In genomic region chr4:137308377-137308776, GRCm38 (mm10) we compare ENCODE assay signal across 8 mouse cellular contexts. TPM values are rescaled to one million over a fixed set of nuclear protein-coding genes. Genes with fewer than 3 reads are reported as not detected.
DNase-seq lines count a peak whose midpoint lies in the region; ATAC-seq and TF ChIP-seq lines count a peak whose summit lies in the region.

No protein-coding gene starts in this region.

- WGBS in forebrain, postnatal 0 days, result 46% methylated on average over 5 of the region's 5 CpGs
- WGBS in forebrain, embryonic 11.5 days, result 67% methylated on average over 5 of the region's 5 CpGs
- WGBS in limb, embryonic 11.5 days, result 63% methylated on average over 5 of the region's 5 CpGs
- 67% methylated on average over 5 of the region's 5 CpGs for WGBS in limb, embryonic 10.5 days
- WGBS in neural tube, embryonic 15.5 days, result 49% methylated on average over 5 of the region's 5 CpGs

- no peak overlapping the region for H3ac ChIP-seq in myocyte (ENCODE audit: control insufficient read depth, insufficient read length)

- no peaks in the 10 kb centered on the region for H3K79me2 ChIP-seq in myocyte (ENCODE audit: control insufficient read depth, insufficient read depth)

- TF ChIP-seq POLR2A in myocyte (IDR thresholded peaks at IDR 0.05; ENCODE audit: insufficient read length, low read depth), result no peak

- H3K27me3 ChIP-seq in forebrain, postnatal 0 days (ENCODE audit: insufficient read depth, low read length), result no peaks in the 10 kb centered on the region
- H3K27me3 ChIP-seq in forebrain, embryonic 11.5 days (ENCODE audit: control insufficient read depth, insufficient read depth, low read length), result no peaks in the 10 kb centered on the region
- no peaks in the 10 kb centered on the region for H3K27me3 ChIP-seq in limb, embryonic 11.5 days (ENCODE audit: control insufficient read depth, insufficient read depth, low read length)
- H3K27me3 ChIP-seq in limb, embryonic 10.5 days (ENCODE audit: low read depth, poor library complexity, severe bottlenecking), result no peaks in the 10 kb centered on the region
- H3K27me3 ChIP-seq in myocyte (ENCODE audit: control insufficient read depth, insufficient read depth, insufficient read length), result no peaks in the 10 kb centered on the region
- H3K27me3 ChIP-seq in neural tube, embryonic 15.5 days (replicated peaks), result no peaks in the 10 kb centered on the region

- no peak overlapping the region for H3K4me3 ChIP-seq in forebrain, postnatal 0 days (ENCODE audit: low read depth, low read length)
- no peak overlapping the region for H3K4me3 ChIP-seq in forebrain, embryonic 11.5 days (ENCODE audit: low read depth, low read length)
- H3K4me3 ChIP-seq in limb, embryonic 11.5 days (ENCODE audit: low read depth, low read length), result no peak overlapping the region
- H3K4me3 ChIP-seq in limb, embryonic 10.5 days, result no peak overlapping the region
- H3K4me3 ChIP-seq in myocyte, result no peak overlapping the region
- no peak overlapping the region for H3K4me3 ChIP-seq in neural tube, embryonic 15.5 days (replicated peaks)

- TF ChIP-seq CTCF in forebrain, postnatal 0 days (IDR thresholded peaks at IDR 0.05; ENCODE audit: low read depth), result peak; percentile 82

- no peak overlapping the region for H3K9ac ChIP-seq in forebrain, postnatal 0 days
- H3K9ac ChIP-seq in forebrain, embryonic 11.5 days (ENCODE audit: low read length), result no peak overlapping the region
- H3K9ac ChIP-seq in limb, embryonic 11.5 days (ENCODE audit: low read length), result no peak overlapping the region
- no peak overlapping the region for H3K9ac ChIP-seq in neural tube, embryonic 15.5 days (replicated peaks)

- no peak overlapping the region for H3K4me2 ChIP-seq in forebrain, postnatal 0 days (ENCODE audit: low read depth)
- no peak overlapping the region for H3K4me2 ChIP-seq in forebrain, embryonic 11.5 days (ENCODE audit: low read depth, low read length, severe bottlenecking)
- H3K4me2 ChIP-seq in limb, embryonic 11.5 days (ENCODE audit: low read depth, severe bottlenecking), result no peak overlapping the region
- H3K4me2 ChIP-seq in myocyte (ENCODE audit: low read depth), result no peak overlapping the region
- no peak overlapping the region for H3K4me2 ChIP-seq in neural tube, embryonic 15.5 days

- H3K36me3 ChIP-seq in forebrain, postnatal 0 days (ENCODE audit: insufficient read depth), result no peaks in the 10 kb centered on the region
- H3K36me3 ChIP-seq in forebrain, embryonic 11.5 days (ENCODE audit: control insufficient read depth, insufficient read depth, low read length), result no peaks in the 10 kb centered on the region
- no peaks in the 10 kb centered on the region for H3K36me3 ChIP-seq in limb, embryonic 11.5 days (ENCODE audit: control insufficient read depth, insufficient read depth, low read length)
- peaks cover 11% of the 10 kb centered on the region; the same call in 1 of the 2 replicates for H3K36me3 ChIP-seq in limb, embryonic 10.5 days
- no peaks in the 10 kb centered on the region for H3K36me3 ChIP-seq in myocyte (ENCODE audit: control insufficient read depth, insufficient read depth)
- H3K36me3 ChIP-seq in neural tube, embryonic 15.5 days, result no peaks in the 10 kb centered on the region

- peak; percentile 78 for DNase-seq in forebrain, postnatal 0 days
- DNase-seq in forebrain, embryonic 11.5 days (ENCODE audit: low spot score), result no peak
- peak; percentile 46 for DNase-seq in limb, embryonic 11.5 days (ENCODE audit: low spot score)
- no peak for DNase-seq in limb, embryonic 10.5 days (ENCODE audit: low spot score)
- DNase-seq in Muller cell, postnatal 12 days (ENCODE audit: inconsistent ontology term), result peak; percentile 52
- peak; percentile 38 for DNase-seq in embryo, embryonic 11.5 days (ENCODE audit: low read depth, low spot score)

- no peak overlapping the region for H3K27ac ChIP-seq in forebrain, postnatal 0 days (ENCODE audit: low read depth, low read length)
- H3K27ac ChIP-seq in forebrain, embryonic 11.5 days (ENCODE audit: low read depth, low read length), result no peak overlapping the region
- no peak overlapping the region for H3K27ac ChIP-seq in limb, embryonic 11.5 days (replicated peaks; ENCODE audit: low read depth, low read length)
- H3K27ac ChIP-seq in limb, embryonic 10.5 days, result no peak overlapping the region
- no peak overlapping the region for H3K27ac ChIP-seq in neural tube, embryonic 15.5 days (replicated peaks)

- no peaks in the 10 kb centered on the region for H3K9me3 ChIP-seq in forebrain, postnatal 0 days (ENCODE audit: low read length)
- H3K9me3 ChIP-seq in forebrain, embryonic 11.5 days (ENCODE audit: control insufficient read depth, low read length), result no peaks in the 10 kb centered on the region
- no peaks in the 10 kb centered on the region for H3K9me3 ChIP-seq in limb, embryonic 11.5 days (ENCODE audit: control insufficient read depth, low read length)
- H3K9me3 ChIP-seq in limb, embryonic 10.5 days (replicated peaks), result no peaks in the 10 kb centered on the region
- no peaks in the 10 kb centered on the region for H3K9me3 ChIP-seq in neural tube, embryonic 15.5 days (replicated peaks)

- no peak; the same call in 1 of the 2 replicates for ATAC-seq in forebrain, postnatal 0 days
- ATAC-seq in forebrain, embryonic 11.5 days (replicated peaks; ENCODE audit: low FRiP score), result no peak
- no peak for ATAC-seq in limb, embryonic 11.5 days (ENCODE audit: insufficient number of reproducible peaks, low FRiP score, low TSS enrichment, low read depth)
- no peak for ATAC-seq in neural tube, embryonic 15.5 days (ENCODE audit: low FRiP score)

- no peaks in the 10 kb centered on the region for H3K4me1 ChIP-seq in forebrain, postnatal 0 days (ENCODE audit: insufficient read depth)
- no peaks in the 10 kb centered on the region for H3K4me1 ChIP-seq in forebrain, embryonic 11.5 days (replicated peaks; ENCODE audit: control insufficient read depth, insufficient read depth, low read length)
- H3K4me1 ChIP-seq in limb, embryonic 11.5 days (ENCODE audit: control insufficient read depth, insufficient read depth, low read length), result no peaks in the 10 kb centered on the region
- H3K4me1 ChIP-seq in limb, embryonic 10.5 days, result peaks cover 11% of the 10 kb centered on the region
- H3K4me1 ChIP-seq in neural tube, embryonic 15.5 days, result peaks cover 29% of the 10 kb centered on the region

TF ChIP-seq in myocyte, 11 proteins besides CTCF, POLR2A, EP300 and RAD21:
- TF ChIP-seq E2F4 (IDR thresholded peaks at IDR 0.05; ENCODE audit: insufficient read depth) (no peak), POLR2AphosphoS2 (IDR thresholded peaks at IDR 0.05; ENCODE audit: insufficient read length, low read depth) (peak; percentile 53)
TF ChIP-seq in myocyte: peak in this region for 1.

RNA-seq across cellular contexts. Expression of gene Wnt4, which starts 31.1 kb away (rescaled TPM):
- 4.5 and 6.1 TPM in 2 replicates for total RNA-seq in forebrain, postnatal 0 days (2014; rRNA removed)
- polyA plus RNA-seq in forebrain, postnatal 0 days (2015; fragmentation: Nextera tagmentation; extraction: Ambion mirVana), result 3.1 and 4.6 TPM in 2 replicates
- polyA plus RNA-seq in forebrain, embryonic 11.5 days (2014; fragmentation: Nextera tagmentation; extraction: Ambion mirVana), result 1.5 and 1.9 TPM in 2 replicates
- polyA plus RNA-seq in limb, embryonic 11.5 days (2014; fragmentation: Nextera tagmentation; extraction: Ambion mirVana), result 3.5 and 5.1 TPM in 2 replicates
- polyA plus RNA-seq in limb, embryonic 10.5 days (2016; fragmentation: Nextera tagmentation; extraction: Ambion mirVana), result 1.3 and 1.4 TPM in 2 replicates
- polyA plus RNA-seq in myocyte (2012; fragmentation: generic; extraction: Trizol), result 5.2 TPM
- polyA plus RNA-seq in neural tube, embryonic 15.5 days (2015; fragmentation: Nextera tagmentation; extraction: Ambion mirVana), result 3.8 and 5.0 TPM in 2 replicates

RNA-seq across cellular contexts. Expression of gene Cdc42, which starts 49.1 kb away (rescaled TPM):
- 699 and 735 TPM in 2 replicates for total RNA-seq in forebrain, postnatal 0 days (2014; rRNA removed)
- polyA plus RNA-seq in forebrain, postnatal 0 days (2015; fragmentation: Nextera tagmentation; extraction: Ambion mirVana), result 1,221 and 1,252 TPM in 2 replicates
- 623 and 626 TPM in 2 replicates for polyA plus RNA-seq in forebrain, embryonic 11.5 days (2014; fragmentation: Nextera tagmentation; extraction: Ambion mirVana)
- 620 and 621 TPM in 2 replicates for polyA plus RNA-seq in limb, embryonic 11.5 days (2014; fragmentation: Nextera tagmentation; extraction: Ambion mirVana)
- 531 and 571 TPM in 2 replicates for polyA plus RNA-seq in limb, embryonic 10.5 days (2016; fragmentation: Nextera tagmentation; extraction: Ambion mirVana)
- polyA plus RNA-seq in myocyte (2012; fragmentation: generic; extraction: Trizol), result 298 TPM
- polyA plus RNA-seq in neural tube, embryonic 15.5 days (2015; fragmentation: Nextera tagmentation; extraction: Ambion mirVana), result 923 and 961 TPM in 2 replicates

Comparison
In these comparisons a context has a peak if more than half of its experiments do, and no peak if none do; other contexts are left out.
1. DNase-seq: peak in forebrain, postnatal 0 days (single experiment), limb, embryonic 11.5 days (single experiment), Muller cell, postnatal 12 days (single experiment) and embryo, embryonic 11.5 days (single experiment); none in forebrain, embryonic 11.5 days (single experiment) and limb, embryonic 10.5 days (single experiment).